Mouse (Mus musculus) intestine, embryonic 16.5 days (tissue): ENCODE measurements around the gene Chml. TPM values are rescaled to one million over a fixed set of nuclear protein-coding genes. Genes with fewer than 3 reads are reported as not detected.

Source experiments
- ATAC-seq: fragments of 200-750 bp; cut with Nextera tagmentation; 2 replicates; pipeline ENCODE4 v1.8.0; 2017; ENCODE audit warnings: moderate TSS enrichment, moderate library complexity
- H3K27ac ChIP-seq: fragments of 300-500 bp; sonication (generic); 2 replicates; pipeline ENCODE4 v1.5.1; 2014; ENCODE audit warnings: mild to moderate bottlenecking, low read length
- H3K27me3 ChIP-seq: fragments of 300-500 bp; sonication (generic); replicated peaks from 2 replicates; pipeline ENCODE4 v1.6.1; 2014; ENCODE audit warnings: low read length, control low read depth, mixed read lengths; ENCODE audit not compliant: control insufficient read depth, insufficient read depth
- H3K36me3 ChIP-seq: fragments of 300-500 bp; sonication (generic); 2 replicates; pipeline ENCODE4 v1.6.1; 2014; ENCODE audit warnings: low read length, control low read depth; ENCODE audit not compliant: control insufficient read depth, insufficient read depth
- H3K4me1 ChIP-seq: fragments of 300-500 bp; sonication (generic); 2 replicates; pipeline ENCODE4 v1.6.1; 2014; ENCODE audit warnings: low read length, control low read depth, mixed read lengths; ENCODE audit not compliant: control insufficient read depth, insufficient read depth
- H3K4me2 ChIP-seq: fragments of 300-500 bp; sonication (generic); 2 replicates; pipeline ENCODE4 v1.6.1; 2014; ENCODE audit warnings: low read depth, low read length, control low read depth
- H3K4me3 ChIP-seq: fragments of 300-500 bp; sonication (generic); 2 replicates; pipeline ENCODE4 v1.5.1; 2014; ENCODE audit warnings: mild to moderate bottlenecking, low read length
- H3K9ac ChIP-seq: fragments of 300-500 bp; sonication (generic); 2 replicates; pipeline ENCODE4 v1.6.1; 2014; ENCODE audit warnings: low read depth, low read length
- H3K9me3 ChIP-seq: fragments of 300-500 bp; sonication (generic); 2 replicates; pipeline ENCODE4 v1.6.1; 2016; ENCODE audit warnings: low read length, control low read depth; ENCODE audit not compliant: control insufficient read depth
- WGBS: fragments of 180-500 bp; shearing (Covaris S2); extraction: QIAGEN DNeasy Blood & Tissue Kit; methylation state at CpG from one replicate; pipeline ENCODE4 v1.1.7; 2014; 5-methylcytosine and 5-hydroxymethylcytosine counted together
- polyA plus RNA-seq: library from polyadenylated mRNA; unstranded; fragments of >200 nt; fragmentation: Nextera tagmentation; extraction: Ambion mirVana; gene quantifications from 2 replicates; pipeline ENCODE4 v1.2.1, GENCODE M21; 2015

Gene Chml
- 1.7 and 2.1 TPM in 2 replicates for polyA plus RNA-seq

DNA sequence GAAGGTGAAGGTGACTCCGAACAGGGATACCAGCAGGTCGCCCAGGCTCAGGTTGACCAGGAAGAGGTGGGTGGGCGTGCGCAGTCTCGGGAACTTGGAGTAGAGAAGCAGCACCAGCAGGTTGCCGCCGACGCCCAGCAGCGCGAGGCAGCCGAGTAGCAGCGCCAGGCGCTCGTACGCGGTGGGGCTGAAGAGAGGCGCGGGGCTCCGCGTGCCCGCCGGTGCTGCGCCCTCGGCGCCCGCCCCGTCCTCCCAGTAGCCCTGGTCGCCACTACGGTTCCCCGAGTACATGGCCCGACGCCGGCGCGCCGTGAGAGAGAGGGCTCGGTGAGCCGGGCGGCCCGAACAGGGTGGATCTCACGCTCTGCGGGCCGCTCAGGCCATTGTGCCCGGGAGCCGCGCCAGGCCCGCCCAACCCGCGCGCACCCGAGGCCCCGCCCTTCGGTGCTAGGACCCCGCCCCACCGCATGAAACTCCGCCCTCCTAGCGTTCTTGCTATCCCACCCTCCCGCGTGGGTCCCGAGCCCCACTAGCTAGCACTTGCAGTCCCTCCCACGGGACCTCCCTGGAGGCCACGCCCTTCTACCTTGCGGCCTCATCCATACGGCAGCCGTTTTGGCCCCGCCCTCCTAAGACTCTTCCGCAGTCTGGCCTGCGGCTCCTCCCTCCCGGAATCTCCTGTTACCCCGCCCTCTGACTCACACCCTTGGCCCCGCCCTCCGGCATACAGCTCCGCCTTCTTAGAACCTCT, at the start of gene Chml, which contains the start of gene Opn3:
Gene Chml, minus strand, starts transcription at position 656 of the 751 bp plus-strand sequence.
Gene Opn3, minus strand, starts transcription at position 531 of the 751 bp plus-strand sequence.
- H3K9me3 ChIP-seq: no peaks in the 10 kb centered on the region
- peak within 1 kb of the TSS; percentile 82 for H3K4me3 ChIP-seq
- H3K36me3 ChIP-seq: no peaks in the 10 kb centered on the region
- peaks cover 8% of the 10 kb centered on the region for H3K4me1 ChIP-seq
- WGBS: under 1% methylated on average over 62 of the region's 73 CpGs
- H3K4me2 ChIP-seq: peak within 1 kb of the TSS; percentile 73
- peak within 1 kb of the TSS; percentile 84 for H3K27ac ChIP-seq
- ATAC-seq: peak; percentile 98
- peak within 1 kb of the TSS; percentile 91 for H3K9ac ChIP-seq
- no peaks in the 10 kb centered on the region for H3K27me3 ChIP-seq

GRCm38 (mm10) chr1:175725771-175726170, 33.1 kb upstream of the Chml start:
- ATAC-seq: no peak
- Histone ChIP-seq H3K4me3 (no peak overlapping the region), H3K4me2 (no peak overlapping the region), H3K36me3 (no peaks in the 10 kb centered on the region), H3K4me1 (no peaks in the 10 kb centered on the region), H3K27me3 (no peaks in the 10 kb centered on the region), H3K9ac (no peak overlapping the region), H3K27ac (no peak overlapping the region), H3K9me3 (no peaks in the 10 kb centered on the region)
- 25% methylated on average over 7 of the region's 7 CpGs for WGBS

- no peak for ATAC-seq
- no peaks in the 10 kb centered on the region for H3K4me1 ChIP-seq
- no peak overlapping the region for H3K27ac ChIP-seq
- no peaks in the 10 kb centered on the region for H3K27me3 ChIP-seq
- 87% methylated on average over 9 of the region's 9 CpGs for WGBS
- H3K4me3 ChIP-seq: no peak overlapping the region
- no peak overlapping the region for H3K9ac ChIP-seq
- H3K36me3 ChIP-seq: no peaks in the 10 kb centered on the region
- H3K9me3 ChIP-seq: no peaks in the 10 kb centered on the region
- no peak overlapping the region for H3K4me2 ChIP-seq
Observed at GRCm38 (mm10) chr1:175716832-175717231, 24.1 kb upstream of the Chml start.

DNA sequence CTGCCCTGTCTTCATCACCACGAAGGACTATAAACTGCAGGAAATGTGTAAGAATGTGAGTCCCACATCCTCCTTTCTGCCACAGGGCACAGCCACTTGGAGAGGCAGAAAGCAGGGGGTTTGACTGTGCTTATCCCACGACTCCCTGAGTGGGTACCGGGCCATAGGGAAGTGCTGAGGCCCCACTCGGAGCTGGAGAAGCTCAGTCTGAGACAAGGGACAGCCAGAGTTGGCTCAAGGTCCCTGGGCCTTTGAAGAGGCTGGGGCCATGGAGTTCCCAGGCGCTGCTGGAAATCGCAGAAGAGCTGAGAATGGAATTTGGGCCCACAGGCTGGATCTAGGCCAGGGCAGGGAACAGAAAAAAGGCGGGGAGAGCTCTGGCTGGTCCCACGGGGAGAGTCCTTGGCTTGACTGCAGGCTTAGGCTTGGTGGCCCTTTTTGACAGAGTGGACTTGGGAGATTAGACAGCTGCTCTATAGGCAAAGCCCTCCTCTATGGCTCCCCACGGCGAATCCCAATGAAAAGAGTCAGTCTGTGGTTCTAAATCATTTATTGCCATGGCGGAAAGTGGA, 19.7 kb upstream of the Chml start:
- 77% methylated on average over 11 of the region's 11 CpGs for WGBS

DNA sequence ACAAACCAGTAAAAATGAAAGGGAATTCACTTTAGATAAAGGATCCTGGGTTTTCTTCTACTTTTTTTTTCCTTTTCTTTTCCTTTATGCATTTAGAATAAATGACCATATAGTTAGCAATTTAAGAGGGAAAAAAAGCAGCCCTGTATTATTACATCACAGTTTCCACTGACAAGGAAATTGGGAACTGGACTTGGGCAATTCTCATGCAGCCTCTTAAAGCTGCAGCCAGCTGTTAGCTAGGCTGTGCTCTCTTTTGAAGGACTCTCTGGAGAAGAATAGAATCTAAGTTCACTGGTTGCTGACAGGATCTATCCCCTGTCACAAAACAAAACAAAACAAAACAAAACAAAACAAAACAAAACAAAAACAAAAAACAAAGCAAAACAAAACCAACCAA, 15.3 kb upstream of the Chml start:
- Histone ChIP-seq H3K4me1 (no peaks in the 10 kb centered on the region), H3K9ac (no peak overlapping the region), H3K27ac (no peak overlapping the region), H3K4me3 (no peak overlapping the region), H3K27me3 (no peaks in the 10 kb centered on the region), H3K36me3 (no peaks in the 10 kb centered on the region), H3K4me2 (no peak overlapping the region), H3K9me3 (no peaks in the 10 kb centered on the region)
- ATAC-seq: no peak

More for the DNA sequence above, 19.7 kb upstream of the Chml start:
- Histone ChIP-seq H3K4me2 (no peak overlapping the region), H3K9me3 (no peaks in the 10 kb centered on the region), H3K36me3 (no peaks in the 10 kb centered on the region), H3K4me3 (no peak overlapping the region), H3K27me3 (no peaks in the 10 kb centered on the region), H3K9ac (no peak overlapping the region), H3K4me1 (no peaks in the 10 kb centered on the region), H3K27ac (no peak overlapping the region)
- ATAC-seq: no peak

- Histone ChIP-seq H3K27me3 (no peaks in the 10 kb centered on the region), H3K36me3 (no peaks in the 10 kb centered on the region), H3K4me3 (no peak overlapping the region), H3K27ac (no peak overlapping the region), H3K4me1 (no peaks in the 10 kb centered on the region), H3K9me3 (no peaks in the 10 kb centered on the region), H3K9ac (no peak overlapping the region), H3K4me2 (no peak overlapping the region)
- peak; percentile 40; the same call in 1 of the 2 replicates for ATAC-seq
- 71% methylated on average over 5 of the region's 5 CpGs for WGBS
Observed at GRCm38 (mm10) chr1:175707599-175707998, 14.9 kb upstream of the Chml start.

GRCm38 (mm10) chr1:175701145-175701544, 8.4 kb upstream of the Chml start:
- H3K4me1 ChIP-seq: no peaks in the 10 kb centered on the region

GRCm38 (mm10) chr1:175699796-175700195, 7.1 kb upstream of the Chml start:
- no peaks in the 10 kb centered on the region for H3K4me1 ChIP-seq
- H3K27me3 ChIP-seq: no peaks in the 10 kb centered on the region
- H3K9me3 ChIP-seq: no peaks in the 10 kb centered on the region
- WGBS: 33% methylated on average over 4 of the region's 4 CpGs
- no peak overlapping the region for H3K4me3 ChIP-seq
- H3K9ac ChIP-seq: no peak overlapping the region
- ATAC-seq: no peak
- no peaks in the 10 kb centered on the region for H3K36me3 ChIP-seq
- no peak overlapping the region for H3K27ac ChIP-seq
- no peak overlapping the region for H3K4me2 ChIP-seq

More at GRCm38 (mm10) chr1:175701145-175701544, 8.4 kb upstream of the Chml start:
- H3K36me3 ChIP-seq: no peaks in the 10 kb centered on the region
- no peak overlapping the region for H3K9ac ChIP-seq
- ATAC-seq: peak; percentile 87
- no peaks in the 10 kb centered on the region for H3K9me3 ChIP-seq
- no peak overlapping the region for H3K27ac ChIP-seq
- H3K27me3 ChIP-seq: no peaks in the 10 kb centered on the region
- H3K4me2 ChIP-seq: no peak overlapping the region
- H3K4me3 ChIP-seq: no peak overlapping the region
- WGBS: 50% methylated on average over 4 of the region's 4 CpGs

- no peak overlapping the region for H3K4me2 ChIP-seq
- no peak for ATAC-seq
- H3K9me3 ChIP-seq: no peaks in the 10 kb centered on the region
- H3K36me3 ChIP-seq: no peaks in the 10 kb centered on the region
- 61% methylated on average over 3 of the region's 3 CpGs for WGBS
- H3K27ac ChIP-seq: no peak overlapping the region
- no peak overlapping the region for H3K4me3 ChIP-seq
- no peaks in the 10 kb centered on the region for H3K4me1 ChIP-seq
- no peaks in the 10 kb centered on the region for H3K27me3 ChIP-seq
- no peak overlapping the region for H3K9ac ChIP-seq
Observed at GRCm38 (mm10) chr1:175699375-175699774, 6.7 kb upstream of the Chml start.
